Mouse (Mus musculus) ES-E14 (cell line): ENCODE results near the gene Lrrc8d. TPM values are rescaled to one million over a fixed set of nuclear protein-coding genes. Genes with fewer than 3 reads are reported as not detected.

Experiments used
- DNase-seq: peaks from one replicate; pipeline ENCODE4 v3.0.0-alpha.2; 2013; ENCODE audit warnings: low read depth, low spot score
- H3K27ac ChIP-seq: 2 replicates; pipeline ENCODE4 v1.5.1; 2012; ENCODE audit warnings: low read depth, mild to moderate bottlenecking, low read length, moderate library complexity, mixed read lengths; ENCODE audit not compliant: poor library complexity, insufficient read depth, severe bottlenecking
- H3K36me3 ChIP-seq: 2 replicates; pipeline ENCODE4 v1.6.1; 2012; ENCODE audit warnings: mild to moderate bottlenecking, low read length, moderate library complexity, mixed read lengths; ENCODE audit not compliant: control insufficient read depth, poor library complexity, insufficient read depth, severe bottlenecking
- H3K4me1 ChIP-seq, 2 experiments: fragments of 150-350 bp in 1 of 2; sonication (generic) in 1 of 2; 2 replicates each; pipeline ENCODE4 v1.6.1; 2012; ENCODE audit warnings: low read length in 2 of 2, mild to moderate bottlenecking in 1 of 2, mixed read lengths in 1 of 2; ENCODE audit not compliant: control insufficient read depth in 2 of 2, insufficient read depth in 2 of 2, poor library complexity in 1 of 2
- H3K4me3 ChIP-seq, 2 experiments: fragments of 150-350 bp in 1 of 2; sonication (generic) in 1 of 2; 2 replicates each; pipeline ENCODE4 v1.5.1; 2012; ENCODE audit warnings: low read length in 2 of 2, low read depth in 1 of 2, mild to moderate bottlenecking in 1 of 2, mixed read lengths in 1 of 2; ENCODE audit not compliant: insufficient read depth in 1 of 2, poor library complexity in 1 of 2, severe bottlenecking in 1 of 2
- H3K9ac ChIP-seq: 2 replicates; pipeline ENCODE4 v1.6.1; 2012; ENCODE audit warnings: low read depth, mild to moderate bottlenecking, low read length, mixed read lengths; ENCODE audit not compliant: poor library complexity, insufficient read depth, severe bottlenecking
- H3K9me3 ChIP-seq: fragments of 150-350 bp; sonication (generic); 2 replicates; pipeline ENCODE4 v1.6.1; 2012; ENCODE audit warnings: low read depth, mild to moderate bottlenecking, low read length; ENCODE audit not compliant: control insufficient read depth, insufficient read depth
- CHD2 ChIP-seq: IDR thresholded peaks from 2 replicates; pipeline ENCODE4 v1.6.1; 2014; ENCODE audit warnings: mild to moderate bottlenecking, low read depth, low read length, inconsistent platforms
- HCFC1 ChIP-seq: IDR thresholded peaks from 2 replicates; pipeline ENCODE4 v1.6.1; 2012; ENCODE audit warnings: low read length, inconsistent platforms, borderline replicate concordance; ENCODE audit not compliant: insufficient read depth
- MAFK ChIP-seq: IDR thresholded peaks from 2 replicates; pipeline ENCODE4 v1.6.1; 2014; ENCODE audit warnings: mild to moderate bottlenecking, low read depth, low read length, inconsistent platforms; ENCODE audit not compliant: insufficient read depth
- ZC3H11A ChIP-seq: IDR thresholded peaks from 2 replicates; pipeline ENCODE4 v1.6.1; 2012; ENCODE audit warnings: low read depth, mild to moderate bottlenecking, inconsistent platforms, low read length, borderline replicate concordance
- ZNF384 ChIP-seq: IDR thresholded peaks from 2 replicates; pipeline ENCODE4 v1.6.1; 2012; ENCODE audit warnings: low read depth, low read length, inconsistent platforms
- in situ Hi-C, 2 experiments: fragments of 600-800 bp; cut with MboI; formaldehyde crosslinking; loops; one replicate each; pipeline ENCODE4 v1.15.1; 2025; ENCODE audit warnings: low sequenced_read_pairs in 2 of 2, inconsistent platforms in 1 of 2; ENCODE audit not compliant: unreplicated experiment in 2 of 2
- total RNA-seq: library from RNA; depleted of rRNA; stranded (reverse); fragments of 300-350 nt; gene quantifications from 2 replicates; pipeline ENCODE4 v1.2.3, GENCODE M21; 2012

Lrrc8d gene
- total RNA-seq, 1 experiment = 23.2 TPM

- H3K9me3 ChIP-seq = no peaks in the 10 kb centered on the region
- no peak overlapping the region for H3K4me3 ChIP-seq
- in situ Hi-C loops = loop anchor here in 1 of 2 experiments (25.0 kb wide), 1 partner anchor 185 kb away; no protein-coding TSS in a partner anchor
- H3K4me1 ChIP-seq = peaks cover 5 to 6% of the 10 kb centered on the region in 2 experiments; a peak in 3 of 4 replicates
- H3K27ac ChIP-seq = no peak overlapping the region
- no peaks in the 10 kb centered on the region for H3K36me3 ChIP-seq
- no peak for DNase-seq
- TF ChIP-seq CHD2 (no peak), HCFC1 (no peak), ZNF384 (no peak), ZC3H11A (no peak), MAFK (no peak)
- H3K9ac ChIP-seq = no peak overlapping the region
Observed at GRCm38 (mm10) chr5:105677071-105677470, 22.7 kb upstream of the Lrrc8d start.

GRCm38 (mm10) chr5:105678243-105678642 is 21.5 kb upstream of the Lrrc8d start:
- peaks cover 5 to 8% of the 10 kb centered on the region in 2 experiments; a peak in 3 of 4 replicates for H3K4me1 ChIP-seq
- TF ChIP-seq HCFC1 = no peak
- no peak for TF ChIP-seq CHD2
- TF ChIP-seq ZC3H11A = no peak
- no peak for TF ChIP-seq ZNF384
- no peak for TF ChIP-seq MAFK
- DNase-seq = no peak
- H3K36me3 ChIP-seq = no peaks in the 10 kb centered on the region
- H3K27ac ChIP-seq = no peak overlapping the region
- no peaks in the 10 kb centered on the region for H3K9me3 ChIP-seq
- no peak overlapping the region for H3K4me3 ChIP-seq
- in situ Hi-C loops = loop anchor here in 1 of 2 experiments (25.0 kb wide), 1 partner anchor 184 kb away; no protein-coding TSS in a partner anchor
- H3K9ac ChIP-seq = no peak overlapping the region

- H3K27ac ChIP-seq = no peak overlapping the region
Observed at GRCm38 (mm10) chr5:105679261-105679660, 20.5 kb upstream of the Lrrc8d start.

GRCm38 (mm10) chr5:105679921-105680843 is 19.6 kb upstream of the Lrrc8d start:
- TF ChIP-seq CHD2 (no peak), ZC3H11A (no peak), HCFC1 (no peak), ZNF384 (no peak), MAFK (no peak)

More at GRCm38 (mm10) chr5:105679261-105679660, 20.5 kb upstream of the Lrrc8d start:
- Histone ChIP-seq H3K36me3 (no peaks in the 10 kb centered on the region), H3K4me3 (no peak overlapping the region), H3K4me1 (peaks cover 5 to 13% of the 10 kb centered on the region in 2 experiments; a peak in 3 of 4 replicates), H3K9ac (no peak overlapping the region), H3K9me3 (no peaks in the 10 kb centered on the region)
- no peak for TF ChIP-seq ZNF384
- TF ChIP-seq ZC3H11A = no peak
- TF ChIP-seq HCFC1 = no peak
- no peak for TF ChIP-seq CHD2
- no peak for TF ChIP-seq MAFK
- DNase-seq = no peak
- in situ Hi-C loops = loop anchor here in 1 of 2 experiments (25.0 kb wide), 1 partner anchor 183 kb away; no protein-coding TSS in a partner anchor

More at GRCm38 (mm10) chr5:105679921-105680843, 19.6 kb upstream of the Lrrc8d start:
- H3K9ac ChIP-seq = no peak overlapping the region
- peaks cover 5 to 17% of the 10 kb centered on the region in 2 experiments; a peak in 3 of 4 replicates for H3K4me1 ChIP-seq
- no peak for DNase-seq
- no peaks in the 10 kb centered on the region for H3K36me3 ChIP-seq
- no peaks in the 10 kb centered on the region for H3K9me3 ChIP-seq
- H3K4me3 ChIP-seq = no peak overlapping the region
- H3K27ac ChIP-seq = no peak overlapping the region
- in situ Hi-C loops = loop anchor here in 1 of 2 experiments (25.0 kb wide), 1 partner anchor 182 kb away; no protein-coding TSS in a partner anchor
